Mouse (Mus musculus): Measurements from ENCODE around the gene Lrrc29.

GRCm38 (mm10) chr8:105276292-105277120 lies 49.6 kb downstream of the Lrrc29 start:
- TF ChIP-seq CTCF (IDR thresholded peaks at IDR 0.05; ENCODE audit: low read depth, low read length) (no peak), POLR2A (IDR thresholded peaks at IDR 0.05; ENCODE audit: extremely low read depth, insufficient read depth, low read length) (no peak)

Measured in liver, adult 2 months (tissue).